Mouse (Mus musculus): ENCODE data around the gene Map3k9. TPM values are rescaled to one million over a fixed set of nuclear protein-coding genes. Genes with fewer than 3 reads are reported as not detected.

Map3k9 gene
- total RNA-seq, 2 experiments from 2014 or later = 0.22 TPM

Other genes starting within 250 kb of the Map3k9 start
- gene Gm20498, start 248.3 kb downstream of the Map3k9 start, total RNA-seq (2021) = 10 to 100 TPM; 45.2 to 49.7 TPM
- 10 to 100 TPM; 45.5 to 47.8 TPM for gene Synj2bp, start 248.3 kb downstream of the Map3k9 start, total RNA-seq (2021)
- gene Adam21, start 212.7 kb downstream of the Map3k9 start, total RNA-seq (2021) = not detected
- gene Med6, start 186.2 kb downstream of the Map3k9 start, total RNA-seq (2021) = 10 to 100 TPM; 13.5 to 16.4 TPM
- 1 to 10 TPM; 2.3 to 2.5 TPM for gene Ttc9, start 149.9 kb downstream of the Map3k9 start, total RNA-seq (2021)
- 10 to 100 TPM; 54.6 to 57.8 TPM for gene Pcnx, start 78.8 kb upstream of the Map3k9 start, total RNA-seq (2021)

Measured in heart, postnatal 36 days (tissue).